Mouse (Mus musculus) embryo, embryonic 11.5 days (tissue): ENCODE results near the gene Lgals3.

Source experiments
- DNase-seq: peaks from one replicate; pipeline ENCODE4 v3.0.0-alpha.2; 2012; ENCODE audit warnings: low read depth, low spot score

Lgals3 gene

DNA sequence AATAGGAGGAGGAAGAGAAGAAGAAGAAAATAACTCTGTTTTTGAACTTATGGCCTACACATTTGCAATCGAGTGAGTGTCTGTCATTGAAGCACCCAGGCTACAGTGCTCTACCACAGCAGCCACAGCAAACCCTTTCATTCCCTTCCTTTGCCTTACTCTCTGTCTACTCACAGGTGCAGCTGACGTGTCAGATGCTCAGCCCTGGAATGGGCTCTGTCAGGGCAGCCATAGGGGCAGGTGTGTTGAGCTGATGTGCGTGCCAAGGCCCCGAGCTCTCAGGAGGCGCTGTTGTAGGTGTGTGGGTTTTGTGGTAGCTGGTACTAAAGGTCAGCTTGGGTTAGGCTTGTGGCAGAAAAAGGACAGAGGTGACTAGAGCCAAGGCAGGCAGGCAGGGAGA, 2.2 kb downstream of the Lgals3 start:
- no peak for DNase-seq

DNA sequence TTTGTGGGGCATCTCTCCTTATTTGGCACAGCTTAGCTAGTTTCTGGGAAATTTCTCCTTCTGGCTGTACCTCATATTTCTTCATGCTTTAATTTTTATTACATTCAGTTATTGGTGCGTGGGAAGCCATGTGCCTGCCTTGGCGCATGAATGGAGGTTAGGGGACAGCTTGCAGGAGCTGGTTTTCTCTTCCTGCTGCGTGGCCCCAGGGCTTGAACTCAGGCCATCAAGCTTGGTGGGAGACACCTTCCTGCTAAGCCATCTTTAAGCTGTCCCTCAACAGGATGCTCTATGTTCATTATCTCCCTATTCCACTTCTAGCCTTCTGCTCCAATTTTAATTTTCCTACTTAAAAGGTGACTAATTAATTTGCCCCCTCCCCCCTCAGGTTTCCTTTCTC, 3.2 kb downstream of the Lgals3 start:
- no peak for DNase-seq

DNA sequence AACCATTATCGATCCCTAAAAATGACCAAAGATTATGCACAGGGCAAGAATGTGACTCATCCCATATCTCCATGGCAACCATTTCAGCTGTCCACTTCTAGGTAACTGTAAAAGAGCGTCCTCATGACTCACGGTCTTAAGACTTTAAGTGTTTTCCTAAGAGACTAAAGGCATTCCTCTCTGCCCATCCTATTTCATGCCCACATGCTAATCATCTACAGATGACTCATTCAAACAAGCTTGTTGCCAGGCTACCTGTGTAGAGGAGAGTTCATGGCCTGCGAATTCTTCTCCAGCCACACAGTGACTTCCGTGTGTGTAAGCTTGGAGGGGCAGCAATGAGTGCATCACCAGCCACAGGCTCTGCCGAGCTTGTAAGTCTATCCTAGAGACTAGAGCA, 4.1 kb downstream of the Lgals3 start:
- DNase-seq: no peak

DNA sequence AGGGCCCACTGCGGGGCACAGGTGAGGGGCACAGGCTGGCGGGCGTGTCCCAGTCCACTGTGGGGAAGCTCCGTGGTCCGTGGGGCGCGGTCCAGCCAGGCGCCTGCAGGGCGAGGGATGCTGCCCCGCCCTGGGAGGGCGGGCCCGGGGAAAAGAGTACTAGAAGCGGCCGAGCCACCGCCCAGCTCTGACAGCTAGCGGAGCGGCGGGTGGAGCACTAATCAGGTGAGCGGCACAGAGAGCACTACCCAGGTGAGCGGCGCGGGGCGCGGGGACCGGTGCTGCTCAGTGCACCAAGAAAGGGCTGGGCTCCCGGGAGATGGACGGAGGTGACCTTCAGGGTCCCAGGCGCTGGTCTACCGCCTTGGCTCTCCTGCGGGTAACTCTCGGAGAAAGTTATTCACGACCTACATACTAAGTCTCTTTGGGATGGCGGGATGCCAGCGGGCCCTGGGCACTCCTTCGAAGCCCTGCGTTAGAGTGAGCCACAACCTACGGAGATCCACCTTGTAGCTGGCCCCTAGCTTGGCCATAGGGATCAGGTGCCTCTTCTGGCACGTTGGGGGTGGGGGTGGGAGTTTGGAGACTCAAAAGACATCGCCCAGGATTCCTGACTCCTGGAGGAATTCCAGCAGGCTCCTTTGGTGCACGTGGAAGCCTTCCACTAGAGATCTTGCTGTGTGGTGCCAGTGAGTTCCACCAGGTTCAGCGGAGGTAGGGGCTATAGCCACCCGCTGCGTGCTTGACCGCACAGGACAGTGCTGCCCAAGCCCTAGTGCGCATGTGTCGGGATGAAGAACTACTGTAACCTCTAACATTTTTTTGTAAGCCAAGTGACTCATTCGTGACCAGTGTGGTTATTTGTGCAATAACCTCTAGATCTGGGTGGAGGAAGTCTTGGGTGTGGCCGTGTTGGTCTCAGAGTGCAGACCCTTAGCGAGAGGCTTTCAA, 6.5 kb downstream of the Lgals3 start:
- no peak for DNase-seq

DNA sequence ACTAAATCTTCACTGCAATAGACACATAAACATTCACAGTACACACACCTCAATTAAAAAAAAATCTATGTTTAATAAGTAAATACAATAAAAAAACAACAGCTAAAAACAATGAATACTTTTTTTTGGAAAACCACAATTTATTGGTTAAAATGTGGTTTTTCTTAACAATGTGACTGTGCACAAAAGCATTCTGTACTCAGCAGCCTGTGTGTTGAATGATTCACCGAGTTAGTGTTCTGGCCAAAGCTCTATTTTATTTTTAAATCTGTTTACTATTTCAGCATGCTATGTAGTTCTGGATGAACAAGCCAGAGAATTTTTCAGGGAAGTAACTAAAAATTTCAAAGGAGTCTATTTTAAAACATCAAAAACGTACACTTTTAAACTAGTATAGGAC, 9.0 kb downstream of the Lgals3 start:
- DNase-seq: no peak

DNA sequence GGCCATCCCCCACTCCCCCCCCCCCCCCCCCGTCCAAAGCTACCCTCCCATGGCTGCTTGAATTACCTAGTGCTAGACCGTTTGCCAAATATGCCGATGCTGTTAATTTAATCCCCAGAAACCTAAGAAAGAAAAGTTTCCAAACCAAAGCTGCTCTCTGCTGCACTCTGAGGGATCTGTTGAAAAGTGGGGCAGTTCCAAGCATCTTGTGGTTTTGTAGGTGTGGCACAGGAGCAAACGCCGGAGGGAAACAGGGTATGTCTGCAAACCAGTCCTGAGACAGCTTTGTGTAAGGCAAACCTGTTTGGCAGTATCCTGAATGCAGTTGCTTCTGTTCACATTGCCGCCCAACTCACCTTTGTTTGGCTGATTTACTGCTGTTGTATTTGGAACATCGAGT, 10.8 kb downstream of the Lgals3 start:
- DNase-seq: no peak

DNA sequence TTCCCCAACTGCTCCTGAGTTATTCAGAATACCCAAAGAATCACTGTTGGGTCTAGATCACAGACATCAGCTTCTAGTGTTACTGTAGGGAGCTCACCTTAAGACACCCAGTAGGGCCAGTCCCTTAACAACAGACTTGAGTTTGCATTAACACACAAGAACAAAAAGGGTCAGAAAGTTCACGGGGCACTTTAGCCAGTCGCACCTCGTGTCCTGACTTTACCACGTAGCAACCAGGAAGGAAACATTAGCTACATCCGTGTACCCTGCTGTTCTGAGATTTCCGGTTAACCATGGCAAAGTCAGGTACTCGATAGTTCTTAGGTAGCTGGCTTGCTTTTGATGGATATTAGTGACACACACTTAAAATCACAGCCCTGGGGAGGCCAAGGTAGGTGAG, 16.4 kb downstream of the Lgals3 start:
- DNase-seq: no peak

DNA sequence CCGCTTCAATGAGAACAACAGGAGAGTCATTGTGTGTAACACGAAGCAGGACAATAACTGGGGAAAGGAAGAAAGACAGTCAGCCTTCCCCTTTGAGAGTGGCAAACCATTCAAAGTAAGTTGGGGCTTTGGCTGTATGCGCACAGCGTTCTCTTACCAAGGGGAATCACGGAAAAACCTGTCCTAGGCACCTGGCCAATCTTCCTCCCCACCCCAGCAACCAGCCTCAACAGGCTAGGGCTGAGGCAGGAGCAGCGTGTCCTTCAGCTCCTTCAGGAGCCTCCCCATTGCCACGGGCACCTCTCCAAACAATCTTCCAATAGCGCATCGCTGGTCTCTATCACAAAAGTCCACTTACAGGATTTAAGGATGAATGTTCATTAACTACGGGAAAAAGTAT, 17.1 kb downstream of the Lgals3 start:
- DNase-seq: no peak

DNA sequence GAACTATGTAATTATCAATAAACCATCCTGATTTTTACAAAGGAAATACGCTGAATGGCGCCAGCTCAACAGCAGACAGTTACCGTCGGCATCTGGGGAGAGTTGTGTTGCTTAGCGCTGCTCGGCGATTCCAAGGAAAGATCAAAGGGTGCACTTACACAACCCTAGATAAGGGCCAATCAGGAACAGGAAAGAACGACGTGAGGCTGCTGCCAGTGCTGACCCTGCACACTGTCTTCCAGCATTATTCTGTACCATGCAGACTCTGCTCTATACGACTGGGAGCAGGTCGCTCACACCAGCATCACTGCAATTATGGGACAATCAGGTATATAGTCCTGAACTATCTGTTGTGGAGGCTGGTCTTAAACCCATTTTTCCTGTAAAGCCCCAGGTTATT, 18.6 kb downstream of the Lgals3 start:
- no peak for DNase-seq

DNA sequence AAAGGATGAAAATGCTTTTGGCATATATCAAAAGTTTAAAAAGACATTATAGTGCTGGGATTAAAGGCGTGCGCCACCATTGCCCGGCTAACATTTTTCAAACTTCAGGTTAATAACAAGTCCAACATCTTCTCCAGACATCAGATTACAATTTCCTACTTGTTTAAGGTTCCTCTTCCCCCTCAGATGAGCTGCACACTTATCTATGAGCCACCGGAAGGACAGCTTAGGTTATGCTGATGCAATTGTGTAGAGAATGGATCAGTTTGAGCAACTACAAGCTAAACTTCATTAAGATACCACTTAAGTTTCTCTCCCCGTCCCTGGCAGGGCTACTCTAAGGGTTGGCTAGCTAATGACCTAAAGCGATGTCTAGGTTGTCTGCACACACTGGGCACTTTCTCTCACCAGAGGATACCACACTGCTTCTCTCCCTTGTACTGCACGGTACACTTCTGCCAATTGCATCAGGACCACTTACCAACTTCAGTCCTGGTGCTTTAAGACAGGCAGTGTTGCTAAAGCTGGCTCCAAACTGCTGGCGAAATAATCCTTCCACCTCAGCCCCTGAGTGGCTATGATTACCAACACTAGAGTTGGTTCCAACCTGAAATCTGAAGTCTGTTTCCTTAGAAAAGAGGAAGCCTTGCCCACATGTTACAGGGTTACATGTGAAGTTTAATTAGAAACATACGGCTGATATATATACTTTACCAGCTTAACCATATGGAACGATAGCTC, 26.0 kb downstream of the Lgals3 start:
- DNase-seq: no peak

DNA sequence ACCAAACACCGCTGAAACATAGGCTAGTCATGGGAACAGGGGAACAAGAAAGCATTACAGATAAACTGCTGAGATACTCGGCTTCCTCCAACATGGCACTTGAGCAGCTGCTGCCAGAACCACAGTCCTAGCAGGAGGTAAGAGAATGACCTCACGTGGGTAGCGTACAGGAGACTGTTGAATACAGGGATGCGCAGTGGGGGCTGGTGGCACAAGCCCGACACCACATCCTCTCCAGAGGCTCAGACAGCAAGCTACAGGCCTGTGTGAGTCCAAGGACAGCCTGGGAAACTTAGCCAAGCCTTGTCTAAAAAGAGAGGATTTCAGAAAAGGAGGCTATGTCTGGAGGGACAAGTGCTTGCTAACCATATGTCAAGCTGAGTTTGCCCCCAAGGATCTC, 27.5 kb downstream of the Lgals3 start:
- DNase-seq: no peak

DNA sequence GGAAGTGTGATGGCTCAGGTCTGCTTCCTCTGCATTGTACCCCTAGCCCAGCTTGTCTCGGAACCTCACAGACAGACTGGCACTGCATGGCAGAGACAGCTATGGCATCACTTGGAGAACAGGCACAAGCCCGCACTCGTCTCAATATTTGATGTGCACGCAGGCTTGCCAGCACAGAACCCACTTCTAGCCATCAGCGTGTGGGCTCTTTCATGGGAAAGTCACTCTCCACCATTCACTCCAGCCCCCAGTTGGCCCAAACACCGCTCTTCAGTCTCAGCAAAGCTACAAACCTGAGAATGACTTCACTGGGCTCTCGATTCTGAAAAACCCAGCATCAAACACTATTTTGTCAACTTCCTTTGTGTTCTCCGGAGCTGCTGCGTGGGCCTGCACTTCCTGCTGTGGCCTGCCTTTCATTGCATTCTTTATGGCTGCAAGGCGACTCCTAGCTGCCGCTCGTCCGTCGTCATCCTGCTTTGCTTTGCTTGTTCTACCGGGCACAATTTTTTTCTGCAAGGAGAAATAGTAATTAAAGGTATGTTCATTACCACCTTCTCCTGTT, 28.0 kb downstream of the Lgals3 start:
- no peak for DNase-seq

DNA sequence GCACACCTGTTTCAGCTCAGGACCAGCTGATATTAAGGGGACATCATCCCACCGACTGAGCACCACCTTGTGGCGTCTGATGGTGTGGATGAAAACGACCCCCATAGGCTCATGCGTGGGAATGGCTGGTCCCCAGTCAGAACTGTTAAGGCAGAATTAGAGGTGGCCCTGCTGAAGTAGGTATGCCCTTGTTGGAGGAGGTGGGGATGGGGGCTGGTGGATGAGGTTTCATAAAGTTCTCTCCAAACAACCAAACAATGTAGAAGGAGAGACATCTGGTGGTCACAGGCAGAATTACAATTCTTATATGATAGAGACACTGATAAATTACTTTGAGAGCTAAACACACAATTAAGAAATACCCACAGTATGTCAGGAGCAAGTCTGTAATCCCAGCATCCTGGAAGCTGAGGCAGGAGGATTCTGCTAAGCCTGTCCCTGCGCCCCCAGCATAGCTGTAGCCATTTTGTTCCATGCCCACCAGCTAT, 28.7 kb downstream of the Lgals3 start:
- peak; percentile 35 for DNase-seq

DNA sequence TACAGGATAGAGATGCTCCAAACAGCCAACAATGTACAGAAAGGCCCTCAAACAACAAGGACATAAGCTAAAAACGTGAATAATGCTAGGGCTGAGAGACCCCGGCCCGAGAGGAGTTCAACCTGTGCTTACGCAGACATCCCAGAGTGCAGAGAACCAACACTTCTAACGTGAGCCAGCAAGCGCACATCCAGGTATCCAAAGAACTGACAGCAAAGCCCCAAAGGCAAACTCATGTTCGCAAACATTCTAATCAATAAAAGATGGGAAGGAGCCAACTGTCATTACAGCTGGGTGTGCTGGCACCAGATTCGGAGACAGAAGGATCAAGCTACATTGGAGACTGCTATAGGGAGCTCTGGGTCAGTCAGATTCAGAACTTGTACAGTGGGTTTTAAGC, 35.2 kb downstream of the Lgals3 start:
- DNase-seq: no peak

DNA sequence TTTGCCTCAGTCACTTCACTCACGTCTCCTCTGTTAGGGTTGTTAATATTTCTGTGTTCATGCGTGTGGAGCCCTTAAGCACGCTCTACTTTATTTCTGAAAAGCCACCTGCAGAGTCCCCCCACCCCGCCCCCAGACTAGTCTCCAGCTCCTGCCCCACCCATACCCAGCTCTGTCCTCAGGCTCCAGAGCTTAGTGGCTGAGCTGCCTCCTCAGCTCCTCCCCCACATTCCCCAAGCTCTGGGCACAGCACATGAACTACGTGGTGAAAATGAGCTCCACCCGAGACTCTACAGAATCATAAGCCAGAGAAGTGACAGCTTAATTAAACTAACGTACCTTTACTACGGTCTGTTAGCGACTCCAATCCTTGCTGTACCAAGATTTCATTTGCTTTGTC, 38.4 kb downstream of the Lgals3 start:
- DNase-seq: no peak

DNA sequence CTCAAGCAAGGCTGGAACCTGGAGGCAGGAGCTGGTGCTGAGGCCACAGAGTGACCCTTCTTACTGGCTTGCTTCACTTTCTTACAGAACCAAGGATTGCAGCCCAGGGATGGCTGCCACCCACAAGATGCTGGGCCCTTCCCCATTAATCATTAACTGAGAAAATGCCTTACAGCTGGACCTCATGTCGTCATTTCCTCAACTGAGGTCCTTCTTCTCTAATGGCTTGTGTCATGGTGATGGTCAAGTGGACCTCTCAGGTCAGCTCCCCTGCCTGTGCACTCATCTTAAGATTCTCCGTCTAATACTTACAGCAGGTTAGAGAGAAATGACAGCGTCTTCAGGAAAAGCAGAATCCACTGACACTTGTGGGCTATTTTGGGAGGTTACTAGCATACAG, 49.8 kb downstream of the Lgals3 start:
- DNase-seq: no peak

DNA sequence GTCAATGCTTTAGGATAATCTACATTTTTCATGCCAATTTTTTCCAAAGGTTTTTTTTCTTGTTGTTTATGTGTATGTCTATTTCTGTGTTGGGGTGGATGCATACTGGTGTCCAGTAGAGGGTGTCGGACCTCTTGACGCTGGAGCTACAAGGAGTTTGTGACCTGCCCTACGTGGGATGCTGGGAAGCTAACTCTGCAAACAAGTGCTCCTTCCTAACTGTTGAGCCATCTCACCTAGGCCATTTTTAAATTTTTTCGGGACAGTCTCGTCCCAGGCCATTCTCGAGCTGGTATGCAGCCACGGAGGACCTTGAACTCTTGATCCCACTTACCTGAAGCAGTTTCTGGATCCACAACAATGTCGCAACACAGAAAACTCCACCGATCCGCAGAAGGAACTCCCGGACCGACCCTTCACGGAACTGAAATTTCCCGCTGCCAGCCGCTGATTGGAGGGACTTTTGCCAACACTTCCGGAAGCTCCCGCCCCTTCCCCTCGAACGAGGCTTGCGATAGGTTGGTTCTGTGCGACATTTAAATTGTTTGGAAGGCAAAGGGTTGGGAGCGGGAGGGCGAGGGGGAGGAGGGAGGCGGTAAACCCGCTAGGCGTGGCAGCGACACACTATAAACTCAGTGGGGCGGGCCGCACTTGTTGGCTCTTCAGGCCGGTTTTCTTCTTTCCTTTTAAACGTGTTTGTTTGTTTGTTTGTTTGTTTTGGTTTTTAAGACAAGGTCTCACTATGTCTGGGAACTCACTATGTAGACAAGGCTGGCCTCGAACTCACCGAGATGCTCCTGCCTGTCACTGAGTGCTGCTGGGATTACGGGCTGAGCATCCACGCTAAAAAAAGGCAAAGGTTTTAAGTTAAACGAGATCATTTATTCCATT, 50.5 kb downstream of the Lgals3 start, which contains the start of gene Dlgap5:
Gene Dlgap5 (minus strand): TSS at position 633 of the 891 bp plus-strand sequence.
- peak; percentile 91 for DNase-seq

DNA sequence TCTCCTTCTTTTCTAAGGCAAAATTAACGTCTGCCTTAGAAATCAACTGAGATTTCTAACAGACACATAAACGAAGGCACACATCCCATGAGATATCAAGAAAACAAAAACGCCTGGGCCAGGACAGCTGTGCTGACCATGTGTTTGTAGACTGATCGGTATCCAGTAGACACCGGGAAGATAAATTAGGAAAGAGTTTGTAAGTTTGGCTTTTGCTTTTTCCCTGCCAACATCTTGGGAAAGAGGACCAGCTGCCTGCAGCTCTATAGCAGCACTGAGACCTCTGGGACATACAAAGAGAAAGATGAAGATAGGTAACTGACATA, 51.1 kb downstream of the Lgals3 start:
- DNase-seq: no peak

DNA sequence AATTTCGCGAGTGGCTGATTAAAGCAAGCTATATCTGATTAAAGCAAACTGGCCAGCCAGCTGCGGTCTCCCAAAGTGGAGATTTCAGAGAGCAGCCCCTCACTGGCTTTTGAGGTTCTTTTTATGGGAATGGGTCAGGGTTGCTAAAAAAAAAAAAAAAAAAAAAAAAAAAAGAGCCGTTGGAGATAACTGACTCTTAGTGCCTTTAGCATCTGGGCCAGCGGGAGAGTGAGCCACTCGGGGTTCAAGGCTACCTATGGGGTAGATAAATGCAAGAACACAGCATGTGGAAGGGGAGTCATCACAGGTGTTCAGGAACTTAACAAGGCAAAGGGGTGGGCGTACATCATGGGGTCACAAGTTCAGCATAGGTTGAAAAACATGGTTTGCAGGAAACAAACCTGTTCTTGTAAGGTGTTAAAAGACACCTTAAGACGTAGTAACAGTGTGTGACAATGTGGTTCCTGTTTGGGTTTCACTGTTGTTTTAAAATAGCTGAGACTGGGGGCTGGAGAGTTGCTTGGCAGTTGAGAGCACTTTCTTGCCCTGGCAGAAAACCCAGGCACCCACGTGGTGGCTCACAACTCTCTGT, 51.6 kb downstream of the Lgals3 start:
- DNase-seq: no peak

DNA sequence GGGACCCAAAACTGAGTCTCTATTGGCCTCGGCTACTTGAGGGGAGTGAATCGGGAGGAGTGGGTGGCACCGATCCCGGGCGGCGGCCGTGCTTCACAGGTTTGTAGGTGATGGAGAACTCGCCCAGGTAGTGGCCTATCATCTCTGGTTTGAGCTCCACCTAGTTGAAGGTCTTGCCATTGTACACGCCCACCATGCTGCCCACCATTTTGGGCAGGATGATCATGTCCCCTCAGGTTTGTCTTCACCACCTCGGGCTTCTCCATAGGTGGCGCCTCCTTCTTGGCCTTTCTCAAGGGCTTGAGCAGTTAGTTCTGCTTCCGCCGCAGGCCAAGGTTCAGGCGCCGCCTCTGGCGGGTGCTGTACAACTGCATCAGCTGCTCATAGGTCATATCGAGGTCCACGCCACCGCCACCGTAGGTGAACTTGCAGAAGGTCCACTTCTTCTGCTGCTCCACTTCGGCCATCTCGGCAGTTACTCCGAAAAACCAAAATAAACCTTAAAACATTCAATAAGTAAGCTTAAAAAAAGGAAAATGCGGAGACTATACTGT, 52.2 kb downstream of the Lgals3 start:
- no peak for DNase-seq

DNA sequence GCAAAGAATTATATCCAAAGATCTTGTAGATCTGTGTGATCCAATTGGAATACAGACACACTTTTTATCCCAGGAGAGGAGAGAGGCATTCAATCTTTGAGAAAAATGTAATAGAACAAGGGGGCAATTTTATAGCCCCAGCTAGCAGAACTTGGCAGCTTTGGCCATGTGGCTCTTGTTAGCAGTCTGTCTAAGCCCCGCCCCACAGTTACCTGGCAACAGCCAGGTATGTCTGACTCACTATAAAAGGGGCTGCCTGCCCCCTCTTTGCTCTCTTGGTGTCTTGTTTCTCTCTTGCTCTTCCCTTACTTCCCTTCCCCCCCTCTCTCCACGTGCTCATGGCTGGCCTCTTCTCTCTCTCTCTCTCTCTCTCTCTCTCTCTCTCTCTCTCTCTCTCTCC, 54.1 kb downstream of the Lgals3 start:
- DNase-seq: no peak
